Mouse (Mus musculus) cortical plate, adult 2 months (tissue): ENCODE data around the gene Ext2.

ENCODE experiments used
- CTCF ChIP-seq: fragments of 200-500 bp; IDR thresholded peaks from 2 replicates; pipeline ENCODE4 v1.5.1; 2011; ENCODE audit warnings: mild to moderate bottlenecking, control low read depth, low read length; ENCODE audit not compliant: insufficient read depth; ENCODE audit errors: extremely low read depth
- POLR2A ChIP-seq: fragments of 200-500 bp; IDR thresholded peaks from 2 replicates; pipeline ENCODE4 v1.6.1; 2011; ENCODE audit warnings: mild to moderate bottlenecking, low read length, control low read depth; ENCODE audit not compliant: insufficient read depth; ENCODE audit errors: extremely low read depth

GRCm38 (mm10) chr2:93693101-93693500 lies 129.3 kb downstream of the Ext2 start:
- TF ChIP-seq CTCF (no peak), POLR2A (no peak)
